Mouse (Mus musculus) left cerebral cortex, postnatal 10 days (tissue): ENCODE data around the gene Rasgrf2. TPM values are rescaled to one million over a fixed set of nuclear protein-coding genes. Genes with fewer than 3 reads are reported as not detected.
A peak's percentile ranks its signal among the peaks of the same experiment; 100 is the strongest.

Source experiments
- DNase-seq, 2 experiments: peaks; one replicate each; pipeline ENCODE4 v3.0.0; 2021 to 2022; ENCODE audit warnings: low spot score in 2 of 2, mixed read lengths in 1 of 2; ENCODE audit errors: extremely low spot score in 1 of 2
- intact Hi-C: fragments of 180-260 bp; cut with DNase I; formaldehyde crosslinking; loops from one replicate; pipeline ENCODE4 v1.15.1; 2025
- total RNA-seq, 2 experiments: library from RNA; stranded (reverse); gene quantifications; 2 replicates each; pipeline ENCODE4 v1.2.3; 2021

Gene Rasgrf2
- total RNA-seq, 2 experiments from 2014 or later = 109 to 121 TPM

- intact Hi-C loops = no loop called here
- no peak for DNase-seq
Measured at GRCm38 (mm10) chr13:91911211-91911610, 220.2 kb downstream of the Rasgrf2 start.

- intact Hi-C loops = loop anchor here (5.0 to 10.0 kb wide), 3 partner anchors 429 to 586 kb away; partner anchors contain the start of gene Dhfr
- peak; percentile 78 to 85 for DNase-seq
Measured at GRCm38 (mm10) chr13:91908202-91908980, 223.1 kb downstream of the Rasgrf2 start.

GRCm38 (mm10) chr13:91906338-91906737 is 225.1 kb downstream of the Rasgrf2 start:
- intact Hi-C loops = loop anchor here (5.0 to 10.0 kb wide), 3 partner anchors 431 to 588 kb away; partner anchors contain the start of gene Dhfr

GRCm38 (mm10) chr13:91896476-91896875 is 235.0 kb downstream of the Rasgrf2 start:
- intact Hi-C loops = no loop called here
- no peak for DNase-seq

More at GRCm38 (mm10) chr13:91906338-91906737, 225.1 kb downstream of the Rasgrf2 start:
- no peak for DNase-seq

GRCm38 (mm10) chr13:91893132-91893531 is 238.3 kb downstream of the Rasgrf2 start:
- no peak for DNase-seq
- intact Hi-C loops = no loop called here

GRCm38 (mm10) chr13:91890031-91890619 is 241.3 kb downstream of the Rasgrf2 start:
- no peak for DNase-seq
- intact Hi-C loops = no loop called here

GRCm38 (mm10) chr13:91884714-91885386 is 246.6 kb downstream of the Rasgrf2 start:
- intact Hi-C loops = no loop called here

GRCm38 (mm10) chr13:91881837-91882480 is 249.5 kb downstream of the Rasgrf2 start:
- intact Hi-C loops = no loop called here
- peak; percentile 60 to 74 for DNase-seq

More at GRCm38 (mm10) chr13:91884714-91885386, 246.6 kb downstream of the Rasgrf2 start:
- DNase-seq = no peak

- intact Hi-C loops = no loop called here
- DNase-seq = no peak
Measured at GRCm38 (mm10) chr13:91880256-91880655, 251.2 kb downstream of the Rasgrf2 start.

- no peak for DNase-seq
- intact Hi-C loops = no loop called here
Measured at GRCm38 (mm10) chr13:91877996-91878395, 253.5 kb downstream of the Rasgrf2 start.

- DNase-seq = no peak
- intact Hi-C loops = no loop called here
Measured at GRCm38 (mm10) chr13:91877350-91877749, 254.1 kb downstream of the Rasgrf2 start.

- intact Hi-C loops = no loop called here
- DNase-seq = no peak
Measured at GRCm38 (mm10) chr13:91876741-91877349, 254.6 kb downstream of the Rasgrf2 start, which contains the start of gene Ckmt2. Ckmt2 (minus strand) TSS chr13:91876885.

GRCm38 (mm10) chr13:91875581-91875980 is 255.9 kb downstream of the Rasgrf2 start:
- no peak for DNase-seq
- intact Hi-C loops = no loop called here

- intact Hi-C loops = no loop called here
- no peak for DNase-seq
Measured at GRCm38 (mm10) chr13:91874565-91874964, 256.9 kb downstream of the Rasgrf2 start.

GRCm38 (mm10) chr13:91873734-91874329 is 257.6 kb downstream of the Rasgrf2 start:
- no peak for DNase-seq
- intact Hi-C loops = no loop called here

- intact Hi-C loops = no loop called here
- no peak for DNase-seq
Measured at GRCm38 (mm10) chr13:91868577-91868976, 262.9 kb downstream of the Rasgrf2 start.

GRCm38 (mm10) chr13:91858835-91859234 is 272.6 kb downstream of the Rasgrf2 start:
- DNase-seq = no peak
- intact Hi-C loops = no loop called here

- intact Hi-C loops = no loop called here
- DNase-seq = no peak
Measured at GRCm38 (mm10) chr13:91857427-91857826, 274.0 kb downstream of the Rasgrf2 start.
